Mouse (Mus musculus) fibroblast of lung, adult 2 months (primary cell): Measurements from ENCODE around the gene Spata32.

ENCODE experiments used
- DNase-seq: peaks from one replicate; pipeline ENCODE4 v3.0.0-alpha.2; 2011; ENCODE audit warnings: low read depth

The Spata32 gene

DNA sequence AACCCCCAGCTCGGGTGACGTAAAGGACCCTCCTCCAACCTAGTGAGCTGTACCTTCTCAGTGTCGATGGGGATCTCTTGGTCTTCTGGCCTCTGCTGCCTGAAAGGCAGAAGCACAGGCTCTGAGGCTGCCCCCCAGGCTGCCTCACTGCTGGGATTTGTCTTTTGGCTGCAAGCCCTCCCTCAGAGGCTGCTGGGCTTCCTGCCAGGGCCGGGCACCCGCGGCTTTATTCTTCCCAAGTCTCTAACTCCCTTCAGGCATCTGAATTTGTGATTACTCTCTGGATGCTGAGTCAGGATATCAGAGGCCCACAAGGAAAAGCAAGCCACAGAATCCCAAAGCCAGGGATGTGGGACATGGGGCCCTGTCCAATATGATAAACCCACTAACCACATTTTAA is 16.6 kb downstream of the Spata32 start:
- peak; percentile 63 for DNase-seq

DNA sequence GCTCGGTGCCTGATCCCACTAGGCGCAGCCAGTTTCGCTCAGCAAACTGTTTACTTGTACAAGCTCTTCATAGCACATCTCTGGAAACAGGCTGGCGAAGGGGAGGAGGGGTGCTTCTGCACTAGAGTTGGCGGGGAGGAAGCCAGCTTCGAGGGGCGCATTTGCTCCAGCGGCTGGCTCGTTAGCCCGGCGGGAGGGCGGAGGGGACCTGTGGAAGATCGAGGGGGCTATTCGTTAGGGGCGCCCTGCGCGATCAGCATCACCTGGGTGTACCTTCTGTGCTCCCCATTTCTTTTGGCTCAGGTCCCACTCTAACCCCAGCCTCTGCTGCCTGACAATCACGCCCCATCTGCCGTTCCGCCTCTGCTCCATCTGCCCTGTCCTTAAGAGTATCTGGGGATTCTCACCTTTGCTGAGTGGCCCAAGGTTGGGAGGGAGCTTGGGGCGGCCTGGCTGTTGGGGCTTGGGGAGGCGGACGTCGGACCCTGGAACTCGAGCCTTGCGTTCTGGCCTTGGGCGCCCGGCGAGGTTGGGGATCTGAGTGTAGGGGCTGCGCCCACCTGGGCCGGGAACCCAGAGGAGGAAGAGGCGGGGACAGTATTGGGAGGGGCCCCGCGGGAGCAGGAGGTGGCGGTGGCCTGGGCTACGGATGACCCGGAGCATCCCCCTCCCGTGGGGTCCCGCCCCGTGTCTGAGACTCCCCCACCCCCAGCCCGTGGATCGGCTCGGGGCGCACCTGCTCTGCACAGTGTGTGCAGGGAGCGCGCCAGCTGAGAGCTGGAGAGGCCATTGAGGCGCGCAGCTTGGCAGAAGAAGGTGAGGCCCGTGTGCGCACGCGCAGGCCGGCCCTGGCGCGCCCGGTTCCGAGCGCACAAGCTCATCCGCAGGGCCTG is 19.1 kb downstream of the Spata32 start:
- DNase-seq = no peak

- DNase-seq = no peak
These were observed 19.9 kb downstream of the Spata32 start for GRCm38 (mm10) chr11:103198339-103198738.

DNA sequence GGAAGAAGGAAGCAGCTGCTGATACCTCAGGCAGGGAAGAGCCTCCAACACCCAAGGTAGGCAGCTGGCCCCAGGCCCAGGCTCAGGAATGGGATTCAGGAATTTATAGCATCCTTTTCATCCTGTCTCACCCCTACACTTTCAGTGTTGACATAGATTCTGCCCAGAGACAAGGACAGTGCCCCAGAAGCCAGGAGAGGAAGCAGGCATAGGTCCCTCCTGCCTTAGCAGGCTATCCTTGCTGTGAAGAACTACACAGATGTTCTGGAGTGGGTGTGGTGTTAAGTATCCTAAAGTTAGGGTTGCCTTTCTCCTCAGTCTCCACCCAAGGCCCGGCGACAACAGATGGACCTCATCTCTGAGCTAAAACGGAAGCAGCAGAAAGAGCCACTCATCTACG is 20.9 kb downstream of the Spata32 start:
- no peak for DNase-seq

GRCm38 (mm10) chr11:103195656-103196055 is 22.6 kb downstream of the Spata32 start:
- DNase-seq = no peak

DNA sequence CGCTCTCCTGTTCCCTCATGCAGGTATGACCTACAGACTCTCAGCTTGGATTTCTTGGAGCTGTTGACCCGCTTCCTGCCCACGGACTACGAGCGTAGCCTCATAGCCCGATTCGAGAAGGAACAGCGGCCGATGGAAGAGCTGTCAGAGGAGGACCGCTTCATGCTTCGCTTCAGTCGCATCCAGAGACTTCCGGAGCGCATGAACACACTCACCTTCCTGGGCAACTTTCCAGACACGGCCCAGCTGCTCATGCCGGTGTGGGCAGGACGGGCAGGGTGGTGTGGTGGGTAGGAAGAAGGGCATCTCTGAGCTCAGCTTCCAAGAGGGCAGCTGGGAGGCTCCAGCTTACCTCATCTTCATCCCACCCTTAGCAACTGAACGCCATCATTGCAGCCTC is 23.0 kb downstream of the Spata32 start:
- no peak for DNase-seq

DNA sequence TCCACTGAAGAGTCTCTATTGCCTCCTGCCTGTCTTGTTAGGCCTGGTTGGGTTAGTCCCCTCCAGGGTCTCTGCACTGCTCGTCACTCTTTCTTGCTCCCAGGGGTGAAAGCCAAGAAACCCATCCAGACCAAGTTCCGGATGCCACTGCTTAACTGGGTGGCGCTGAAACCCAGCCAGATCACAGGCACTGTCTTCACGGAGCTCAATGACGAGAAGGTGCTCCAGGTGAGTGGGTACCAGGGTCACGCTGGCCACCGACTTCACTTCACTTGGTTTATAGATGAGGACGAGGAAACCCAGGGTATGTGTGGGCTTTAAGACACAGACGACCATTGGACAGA is 24.4 kb downstream of the Spata32 start:
- no peak for DNase-seq

DNA sequence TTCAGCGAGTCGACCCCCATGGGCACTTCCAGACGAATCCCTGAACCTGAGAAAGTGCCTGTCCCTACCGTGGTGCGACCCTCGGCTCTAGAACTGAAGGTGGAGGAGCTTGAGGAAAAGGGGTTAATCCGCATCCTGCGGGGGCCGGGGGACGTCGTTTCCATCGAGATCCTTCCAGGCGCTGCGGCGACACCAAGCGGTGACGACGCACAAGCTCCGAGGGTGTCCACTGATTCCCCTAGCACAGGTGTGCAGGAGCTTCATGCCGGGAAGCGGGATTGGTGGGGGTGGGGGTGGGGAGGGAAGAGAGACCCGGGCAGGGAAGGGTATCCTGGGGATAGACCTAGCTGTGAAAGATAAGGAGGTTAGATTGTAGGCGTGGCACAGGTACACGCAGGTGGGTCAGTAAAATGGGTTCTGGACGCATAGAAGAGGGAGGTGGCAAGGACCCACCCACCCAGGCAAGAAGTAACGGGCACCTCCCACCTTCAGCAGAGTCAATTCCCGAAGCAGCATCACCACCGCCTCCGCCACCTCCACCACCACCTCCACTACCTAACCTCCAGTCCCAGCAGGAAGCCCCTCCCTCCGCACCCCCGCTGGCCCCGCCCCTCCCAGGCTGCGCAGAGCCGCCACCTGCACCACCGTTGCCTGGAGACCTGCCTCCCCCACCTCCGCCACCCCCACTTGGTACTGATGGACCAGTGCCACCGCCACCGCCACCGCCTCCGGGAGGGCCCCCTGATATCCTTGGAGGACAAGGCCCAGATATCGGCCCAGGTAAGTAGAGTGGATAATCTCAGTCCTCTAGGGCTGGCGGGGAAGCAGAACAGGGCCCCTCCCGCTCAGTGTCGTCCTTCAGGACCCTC is 25.0 kb downstream of the Spata32 start:
- DNase-seq = no peak

- no peak for DNase-seq
These were observed 25.8 kb downstream of the Spata32 start for GRCm38 (mm10) chr11:103192230-103192955.

- DNase-seq = peak; percentile 13
These were observed 33.3 kb downstream of the Spata32 start for GRCm38 (mm10) chr11:103184891-103185290.

- no peak for DNase-seq
These were observed 36.3 kb downstream of the Spata32 start for GRCm38 (mm10) chr11:103181911-103182310.

- DNase-seq = no peak
These were observed 36.9 kb downstream of the Spata32 start for GRCm38 (mm10) chr11:103181349-103181748.

DNA sequence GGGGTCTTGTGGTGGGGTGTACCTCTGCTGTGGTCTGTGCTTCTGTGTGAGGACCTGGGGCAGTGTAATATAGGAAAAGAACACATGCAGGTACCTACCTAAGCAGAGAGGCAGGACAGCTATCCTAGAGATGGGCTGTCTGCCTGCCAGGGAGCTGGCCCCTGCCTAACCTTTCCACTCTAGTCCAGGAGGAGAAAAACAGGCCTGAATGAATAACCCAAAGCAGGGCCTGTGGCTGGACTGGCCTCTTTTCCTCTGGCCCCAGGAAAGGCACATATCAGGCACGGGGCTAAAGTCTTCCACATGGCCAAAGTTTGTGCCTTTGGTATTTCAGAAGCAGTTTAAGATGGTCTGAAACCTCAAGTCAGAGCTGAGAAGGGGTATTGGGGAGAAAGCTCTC is 37.8 kb downstream of the Spata32 start:
- no peak for DNase-seq

DNA sequence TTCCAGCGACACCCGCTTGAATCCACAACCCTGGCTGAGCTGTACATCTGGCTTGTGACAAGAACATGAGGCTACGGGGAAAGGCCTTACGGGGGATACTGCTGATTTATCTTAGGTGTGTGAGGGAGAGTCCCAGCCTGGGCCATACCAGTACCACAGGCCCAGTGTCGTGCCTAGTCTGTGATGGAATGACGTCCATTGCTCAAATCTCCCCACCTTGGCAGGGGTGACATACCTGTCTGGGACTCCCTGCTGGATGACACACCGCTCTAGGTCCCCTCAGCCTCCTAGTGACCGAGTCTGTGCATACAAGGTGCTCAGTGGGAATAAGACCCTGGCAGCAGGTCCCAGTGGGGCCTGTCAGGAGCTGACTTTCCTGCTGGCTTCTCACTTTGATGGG is 39.5 kb downstream of the Spata32 start:
- DNase-seq = no peak

DNA sequence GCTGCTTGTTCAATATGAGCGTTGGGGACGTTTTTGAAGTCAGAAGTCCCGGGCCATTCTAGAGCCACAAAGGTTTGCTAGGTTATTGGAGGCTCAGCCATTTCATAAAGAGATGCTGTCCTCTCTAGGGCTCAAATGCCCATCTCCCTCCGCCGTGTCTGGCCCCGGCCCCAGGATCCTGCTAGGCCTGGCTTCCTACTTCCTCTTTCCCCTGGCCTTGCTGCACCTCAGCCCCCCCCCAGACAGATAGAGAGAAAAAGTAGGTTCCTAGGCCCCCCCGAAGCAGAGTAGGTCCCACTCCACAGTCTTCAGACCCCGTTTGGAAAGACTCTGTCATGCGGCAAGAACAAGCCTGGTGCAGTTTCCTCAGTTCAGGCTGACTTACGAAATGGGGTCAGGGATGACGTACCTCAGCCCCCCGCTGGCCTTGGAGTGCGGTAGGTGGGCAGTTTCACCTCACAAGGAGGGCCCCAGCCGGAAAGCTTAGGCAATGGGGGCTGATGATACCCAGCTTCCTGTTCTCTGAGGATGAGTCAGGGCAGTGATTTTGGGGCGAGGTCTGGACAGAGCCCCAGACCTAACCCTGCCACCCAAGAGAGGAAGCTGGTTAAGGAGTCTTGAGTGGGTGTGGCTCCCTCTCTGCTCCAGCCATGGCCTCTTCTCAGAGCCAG is 40.3 kb downstream of the Spata32 start:
- DNase-seq = no peak

DNA sequence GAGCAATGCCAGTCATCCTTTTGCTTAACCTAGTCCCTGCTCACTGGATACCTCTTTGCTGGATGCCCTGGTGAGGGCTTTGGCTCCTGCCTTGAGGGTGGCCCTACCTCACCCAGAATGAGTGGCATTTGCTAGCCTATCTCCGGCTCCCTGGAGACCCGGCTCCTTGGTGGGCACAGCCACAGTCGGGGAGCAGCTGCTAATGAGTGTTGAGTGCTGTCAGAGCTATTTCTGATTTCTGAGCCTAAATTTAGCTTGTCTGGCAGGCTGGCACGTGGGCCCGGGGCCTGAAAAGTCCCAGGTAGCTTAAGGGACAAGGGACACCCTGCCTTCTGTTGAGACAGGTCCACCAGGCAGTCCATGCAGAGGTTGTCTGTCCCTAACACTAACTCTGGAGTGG is 41.0 kb downstream of the Spata32 start:
- no peak for DNase-seq

DNA sequence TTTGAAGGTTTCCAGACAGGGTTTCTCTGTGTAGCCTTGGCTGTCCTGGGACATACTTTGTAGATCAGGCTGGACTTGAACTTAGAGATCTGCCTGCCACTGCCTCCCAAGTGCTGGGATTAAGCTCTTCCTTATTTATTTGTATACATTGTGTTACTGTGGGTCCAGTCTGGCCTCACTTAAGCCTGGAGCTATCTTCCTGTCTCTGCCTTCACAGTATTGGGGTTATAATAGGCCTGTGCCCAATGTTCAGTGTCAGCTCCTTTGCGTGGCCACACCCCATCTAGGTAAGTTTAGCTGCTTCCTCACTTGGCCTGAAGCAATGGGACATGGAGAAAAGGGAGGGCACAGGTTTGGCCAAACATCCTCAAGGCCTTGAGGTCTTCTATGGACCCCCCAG is 41.7 kb downstream of the Spata32 start:
- DNase-seq = no peak

DNA sequence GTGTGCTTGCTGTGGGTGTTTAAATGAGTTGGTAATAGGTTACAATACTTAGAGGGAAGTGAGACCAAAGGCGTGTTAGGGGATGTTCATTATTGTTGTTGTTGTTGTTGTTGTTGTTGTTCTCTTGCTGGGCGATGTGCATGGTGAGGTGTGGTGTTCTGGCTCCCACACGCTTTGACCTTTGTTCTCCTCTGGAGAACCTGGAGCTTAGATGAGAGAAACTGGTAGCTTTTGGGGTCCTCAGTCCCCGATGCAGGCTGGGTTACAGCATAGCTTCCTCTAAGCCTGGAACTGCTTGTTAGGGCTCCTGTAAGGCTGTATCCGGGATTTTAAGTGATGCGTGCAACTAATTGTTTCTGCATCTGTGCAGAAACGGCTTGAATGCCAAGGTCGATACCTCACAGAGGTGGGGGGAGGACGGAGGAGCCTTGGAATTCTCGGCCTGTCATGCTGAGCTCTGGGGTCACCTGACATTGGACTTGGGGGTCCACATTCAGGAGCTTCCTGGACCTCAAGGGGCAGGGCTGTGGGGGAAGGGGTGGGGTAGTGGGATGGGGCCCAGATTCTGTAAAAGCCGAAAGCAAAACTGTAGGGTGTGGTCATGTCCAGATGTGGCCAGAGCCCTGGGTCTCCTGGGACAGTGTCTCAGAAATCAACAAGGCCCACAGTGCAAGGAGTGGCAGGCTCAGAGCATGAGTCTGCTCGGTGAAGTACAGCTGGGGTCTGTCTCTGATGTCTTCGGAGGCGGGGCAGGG is 42.4 kb downstream of the Spata32 start:
- DNase-seq = no peak

GRCm38 (mm10) chr11:103174891-103175391 is 43.3 kb downstream of the Spata32 start:
- no peak for DNase-seq

GRCm38 (mm10) chr11:103174411-103174832 is 43.8 kb downstream of the Spata32 start:
- DNase-seq = no peak

GRCm38 (mm10) chr11:103173771-103174344 is 44.4 kb downstream of the Spata32 start:
- no peak for DNase-seq
